Mouse (Mus musculus) bone marrow macrophage, adult 2 months (primary cell): ENCODE data around the gene Ppp2r2c. TPM values are rescaled to one million over a fixed set of nuclear protein-coding genes. Genes with fewer than 3 reads are reported as not detected.
"Not testable (repeated sequence)": the region's sequence is repeated elsewhere in the genome, so short reads cannot be mapped to it uniquely, and the experiment has no call there.

Experiments
- H3K27ac ChIP-seq: 2 replicates; pipeline ENCODE4 v1.5.1; 2012; ENCODE audit warnings: low read depth, low read length; ENCODE audit not compliant: insufficient read depth
- H3K4me1 ChIP-seq: 2 replicates; pipeline ENCODE4 v1.6.1; 2012; ENCODE audit warnings: low read length; ENCODE audit not compliant: control insufficient read depth, insufficient read depth
- H3K4me3 ChIP-seq: 2 replicates; pipeline ENCODE4 v1.5.1; 2012; ENCODE audit warnings: mild to moderate bottlenecking, low read length, moderate library complexity; ENCODE audit not compliant: insufficient read depth
- CTCF ChIP-seq: IDR thresholded peaks from 2 replicates; pipeline ENCODE4 v1.5.1; 2012; ENCODE audit warnings: low read depth, mild to moderate bottlenecking, low read length, moderate library complexity
- POLR2A ChIP-seq: IDR thresholded peaks from 2 replicates; pipeline ENCODE4 v1.6.1; 2012; ENCODE audit warnings: mild to moderate bottlenecking, low read depth, low read length, borderline replicate concordance
- polyA plus RNA-seq: library from polyadenylated mRNA; stranded (reverse); fragments of >200 nt; gene quantifications from 2 replicates; pipeline ENCODE4 v1.2.4, GENCODE M21; 2012; ENCODE audit not compliant: missing spikeins, insufficient read depth, insufficient read length

Gene Ppp2r2c
- polyA plus RNA-seq, 1 experiment: not detected

DNA sequence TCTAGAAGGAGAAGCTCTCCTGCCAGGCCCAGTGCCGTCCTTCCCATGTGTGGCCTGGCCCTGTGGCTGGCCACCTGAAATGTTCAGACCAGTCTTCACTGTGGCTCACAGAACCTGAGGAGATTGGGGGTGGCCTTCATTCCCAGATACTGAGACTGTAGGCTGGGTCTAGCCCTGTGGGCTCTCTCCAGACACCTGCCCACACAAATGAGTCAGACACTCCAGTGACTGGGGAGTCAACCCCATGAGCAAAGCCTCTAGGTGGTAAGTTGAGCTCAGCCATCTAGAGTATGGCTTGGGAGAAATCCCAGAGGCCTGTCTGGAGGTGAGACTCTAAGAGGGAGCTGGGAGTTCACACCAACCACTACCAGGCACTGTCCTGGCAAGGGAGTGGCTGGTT lies 53.6 kb downstream of the Ppp2r2c start:
- no peak overlapping the region for H3K4me3 ChIP-seq
- no peak overlapping the region for H3K27ac ChIP-seq
- TF ChIP-seq CTCF (no peak), POLR2A (no peak)
- no peaks in the 10 kb centered on the region for H3K4me1 ChIP-seq

DNA sequence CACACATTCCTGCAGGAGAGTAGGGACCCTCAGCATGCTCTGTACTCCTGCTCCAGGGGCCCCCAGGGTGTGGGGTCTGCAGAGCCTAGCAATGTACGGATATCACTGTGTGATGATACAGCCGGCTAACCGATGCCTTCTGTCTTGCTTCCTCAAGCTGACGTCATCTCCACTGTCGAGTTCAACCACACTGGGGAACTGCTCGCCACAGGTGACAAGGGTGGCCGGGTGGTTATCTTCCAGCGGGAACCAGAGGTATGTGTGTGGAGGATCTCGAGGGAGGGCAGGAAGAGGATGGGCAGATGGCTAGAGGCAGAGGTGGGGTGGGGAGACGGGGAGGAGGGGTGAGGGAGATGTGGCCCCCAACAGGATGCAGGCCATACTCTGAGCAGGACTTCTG lies 54.5 kb downstream of the Ppp2r2c start:
- H3K4me3 ChIP-seq: no peak overlapping the region
- TF ChIP-seq POLR2A: no peak
- H3K27ac ChIP-seq: no peak overlapping the region
- H3K4me1 ChIP-seq: no peaks in the 10 kb centered on the region

DNA sequence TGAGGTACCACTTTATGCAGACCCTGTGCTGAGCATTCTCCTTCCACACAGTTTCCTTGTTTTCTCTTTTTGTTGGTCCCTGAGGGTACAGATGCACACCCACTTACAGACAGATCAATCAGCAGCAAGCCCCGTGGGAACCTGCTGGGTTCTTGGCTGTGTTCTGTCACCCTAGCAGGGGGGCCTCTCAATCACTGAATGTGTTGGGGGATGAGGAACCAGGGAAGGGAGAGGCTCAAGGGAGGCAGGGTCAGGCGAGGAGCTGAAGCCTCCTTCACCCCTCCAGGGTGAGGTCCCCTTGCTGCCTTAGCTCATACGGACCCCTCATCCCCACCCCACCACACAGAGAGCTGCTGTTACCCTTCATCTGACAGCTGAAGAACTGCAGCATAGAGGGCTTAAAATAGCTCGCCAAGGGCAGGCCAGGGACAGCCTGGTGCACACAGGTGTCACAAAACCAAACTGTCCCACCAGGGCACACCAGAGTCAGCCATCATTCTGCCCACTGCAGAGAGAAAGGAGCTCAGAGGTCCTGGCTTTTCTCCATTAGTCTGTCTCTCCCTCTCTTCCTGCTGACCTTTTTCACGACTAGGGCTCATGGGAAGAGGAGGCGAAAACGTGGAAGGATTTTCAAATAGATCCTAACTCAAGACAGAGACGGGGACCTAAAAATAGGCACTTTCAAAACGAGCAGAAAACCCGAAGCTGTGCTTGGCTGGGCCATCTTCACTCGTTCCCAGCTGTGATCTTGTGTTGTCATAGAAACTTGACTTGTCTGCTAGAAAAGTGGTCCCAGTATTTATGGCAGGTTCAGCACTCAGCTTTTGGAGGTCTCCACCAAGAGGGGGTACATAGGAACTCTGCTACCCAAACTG lies 55.8 kb downstream of the Ppp2r2c start:
- H3K4me3 ChIP-seq: no peak overlapping the region
- H3K27ac ChIP-seq: no peak overlapping the region
- H3K4me1 ChIP-seq: no peaks in the 10 kb centered on the region
- no peak for TF ChIP-seq POLR2A
- TF ChIP-seq CTCF: no peak

DNA sequence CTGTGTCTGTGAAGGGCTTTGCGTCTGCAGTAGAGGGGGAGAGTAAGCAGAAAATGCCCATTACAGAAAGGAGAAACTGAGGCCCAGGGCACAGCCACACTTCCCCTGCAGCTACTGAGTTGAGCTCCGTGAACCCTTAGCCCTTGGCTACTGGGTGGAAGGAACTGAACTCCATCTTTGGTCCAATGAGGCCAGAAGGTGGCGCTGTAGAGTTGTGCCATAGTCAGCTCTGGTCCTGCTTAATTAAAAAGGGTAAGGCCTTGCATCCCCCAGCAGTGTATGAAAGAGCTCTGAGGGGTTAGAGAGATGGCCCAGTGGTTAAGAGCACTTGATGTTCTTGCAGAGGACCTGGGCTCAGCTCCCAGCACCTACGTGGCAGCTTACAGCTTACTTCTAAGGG lies 60.4 kb downstream of the Ppp2r2c start:
- no peak overlapping the region for H3K4me3 ChIP-seq
- no peaks in the 10 kb centered on the region for H3K4me1 ChIP-seq
- H3K27ac ChIP-seq: no peak overlapping the region
- TF ChIP-seq POLR2A (no peak), CTCF (peak; percentile 44)

DNA sequence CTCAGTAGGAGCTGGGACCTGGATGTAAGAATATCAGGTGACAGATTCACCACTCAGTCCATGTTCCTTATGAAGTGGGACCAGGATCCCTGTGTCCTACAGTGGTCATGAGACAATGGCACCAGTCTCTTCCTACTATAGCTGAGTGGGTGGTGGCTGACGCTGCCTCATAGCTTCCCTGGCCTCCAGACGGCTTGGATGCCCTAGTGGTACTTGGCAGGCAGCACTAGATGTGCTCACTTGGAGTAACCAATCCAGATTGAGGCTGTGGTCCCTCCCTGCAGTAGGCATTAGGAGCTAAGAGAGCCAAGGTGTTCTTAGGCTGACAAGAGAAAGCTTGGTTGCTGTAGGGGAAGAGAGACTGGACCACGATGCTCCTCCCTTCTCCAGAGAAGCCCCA lies 61.1 kb downstream of the Ppp2r2c start:
- Histone ChIP-seq H3K4me1 (no peaks in the 10 kb centered on the region), H3K4me3 (no peak overlapping the region), H3K27ac (no peak overlapping the region)
- TF ChIP-seq POLR2A (no peak), CTCF (no peak)

DNA sequence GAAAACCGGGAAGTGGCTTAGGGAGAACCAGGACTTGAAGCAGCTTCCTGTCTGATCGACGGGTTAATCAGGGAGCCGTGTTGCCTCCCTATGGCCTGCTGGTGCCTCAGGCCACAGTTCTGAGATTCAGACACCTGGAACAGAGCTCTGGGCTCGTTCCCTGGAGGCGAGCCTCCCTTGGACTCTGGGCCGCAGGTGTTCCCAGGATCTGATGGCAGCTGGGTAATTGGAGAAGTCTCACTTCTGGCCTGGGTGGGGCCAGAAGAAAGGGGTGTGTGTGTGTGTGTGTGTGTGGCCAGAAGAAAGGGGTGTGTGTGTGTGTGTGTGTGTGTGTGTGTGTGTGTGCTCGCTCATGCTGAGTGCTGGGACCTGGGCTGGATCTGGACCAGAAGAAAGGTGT lies 65.1 kb downstream of the Ppp2r2c start:
- Histone ChIP-seq H3K4me1 (no peaks in the 10 kb centered on the region), H3K4me3 (no peak overlapping the region), H3K27ac (no peak overlapping the region)
- no peak for TF ChIP-seq CTCF
- no peak for TF ChIP-seq POLR2A

DNA sequence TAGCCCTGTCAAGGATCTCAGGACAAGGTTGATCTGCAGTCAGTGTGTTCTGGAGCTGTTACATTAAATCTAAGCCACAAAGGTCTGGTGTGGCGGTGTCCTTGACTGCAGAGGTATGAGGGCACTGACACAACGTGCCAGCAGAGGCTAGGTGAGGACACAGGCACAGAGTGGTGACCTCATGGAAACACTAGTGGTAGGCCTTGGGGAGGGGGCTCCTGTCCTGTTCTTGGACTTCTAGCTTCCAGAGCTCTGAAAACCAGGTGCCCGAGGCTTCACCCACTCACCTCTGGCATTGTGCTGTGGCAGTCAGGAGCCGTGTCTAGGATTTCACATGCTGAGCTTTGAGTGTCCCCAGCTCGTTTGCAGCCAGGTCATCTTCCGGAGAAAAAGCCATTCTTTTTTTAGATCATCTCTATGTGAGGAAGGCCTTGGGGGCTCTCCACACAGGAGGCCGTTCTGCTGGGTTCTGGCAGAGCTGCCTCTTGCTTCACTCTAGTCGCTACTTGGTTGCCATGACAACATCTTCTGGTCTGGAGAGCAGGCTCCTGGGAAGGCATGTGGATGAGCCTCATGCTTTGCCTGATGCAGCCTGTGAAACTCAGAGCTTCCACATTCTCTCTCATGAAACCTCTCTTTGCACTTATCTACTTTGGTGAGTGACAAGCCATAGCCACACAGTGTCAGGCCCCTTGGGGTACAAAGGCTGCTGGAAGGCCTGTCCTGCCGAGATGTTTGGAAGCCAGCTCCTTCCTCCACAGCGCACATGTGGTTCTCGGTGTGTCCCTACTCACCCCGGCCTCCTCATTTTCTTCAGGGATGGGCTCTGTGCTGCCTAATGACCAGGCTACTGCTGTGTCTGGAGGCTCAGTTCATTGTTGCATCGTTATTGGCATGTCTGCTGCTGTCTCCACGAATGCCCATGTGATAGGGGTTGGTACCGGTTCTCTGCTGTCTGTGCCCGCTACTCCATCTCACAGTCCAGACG lies 67.5 kb downstream of the Ppp2r2c start:
- H3K4me1 ChIP-seq: no peaks in the 10 kb centered on the region
- H3K27ac ChIP-seq: no peak overlapping the region
- TF ChIP-seq CTCF (no peak), POLR2A (no peak)
- H3K4me3 ChIP-seq: no peak overlapping the region

DNA sequence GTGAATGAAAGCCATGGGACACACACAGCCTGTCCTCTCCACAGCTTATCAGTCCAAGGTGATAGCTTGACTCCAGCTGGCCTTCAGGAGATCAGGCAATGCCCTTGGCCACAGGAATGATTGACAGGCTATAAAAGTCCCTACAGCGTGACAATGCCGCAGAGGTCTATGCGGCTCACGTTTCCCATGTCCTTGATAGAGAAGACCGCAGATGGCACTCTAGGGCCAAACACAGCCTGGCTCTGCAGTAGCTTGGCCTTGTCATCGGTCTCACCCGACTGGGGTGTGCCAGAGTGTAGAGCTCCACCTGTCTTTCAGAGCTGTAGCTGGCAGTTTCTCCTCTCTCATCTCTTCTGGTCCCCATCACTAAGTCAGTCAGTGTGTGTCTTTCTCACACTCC lies 68.2 kb downstream of the Ppp2r2c start:
- no peak overlapping the region for H3K27ac ChIP-seq
- H3K4me1 ChIP-seq: no peaks in the 10 kb centered on the region
- no peak for TF ChIP-seq CTCF
- TF ChIP-seq POLR2A: no peak
- no peak overlapping the region for H3K4me3 ChIP-seq

DNA sequence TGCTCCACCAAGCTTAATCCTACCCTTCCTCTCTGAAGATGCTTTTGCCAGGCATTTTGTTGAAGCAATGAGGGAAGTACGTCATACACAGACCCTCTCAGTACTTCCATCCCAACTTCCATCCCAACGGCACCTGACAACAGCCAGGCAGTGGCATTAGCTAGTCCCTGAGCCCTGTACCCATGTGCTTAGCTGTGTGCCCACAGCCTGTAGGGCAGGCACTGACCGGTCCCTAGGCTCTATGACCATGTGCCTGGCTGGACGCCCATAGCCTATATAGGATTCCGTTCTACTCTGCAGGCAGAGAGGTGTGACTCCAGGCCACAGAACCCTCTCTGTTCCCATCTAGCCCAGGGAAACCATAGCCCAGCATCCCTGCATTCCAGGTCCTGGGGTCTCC lies 69.7 kb downstream of the Ppp2r2c start:
- no peak for TF ChIP-seq POLR2A
- TF ChIP-seq CTCF: no peak
- H3K4me3 ChIP-seq: no peak overlapping the region
- H3K27ac ChIP-seq: no peak overlapping the region
- no peaks in the 10 kb centered on the region for H3K4me1 ChIP-seq

DNA sequence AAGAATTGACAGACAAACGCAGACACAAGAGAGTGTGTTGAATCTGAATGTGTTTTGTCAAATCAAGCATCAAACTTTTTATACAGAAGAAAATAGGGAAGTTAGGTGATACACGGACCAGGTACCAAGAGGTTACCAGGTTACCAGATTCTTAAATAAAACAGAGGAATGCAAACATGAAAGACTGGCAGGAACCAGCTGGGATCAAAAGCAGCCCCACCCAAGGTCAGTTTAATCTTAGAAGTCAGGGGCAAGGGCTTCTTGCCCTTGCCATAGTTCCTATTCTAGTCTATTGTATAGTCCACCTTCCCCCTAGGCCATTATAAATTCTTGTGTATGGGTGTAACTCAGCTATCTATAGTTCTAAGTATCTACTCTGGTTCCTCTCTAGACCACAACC lies 70.7 kb downstream of the Ppp2r2c start:
- H3K4me3 ChIP-seq, H3K27ac ChIP-seq, H3K4me1 ChIP-seq: not testable (repeated sequence)
